Mouse (Mus musculus) cerebellum, postnatal 14 days (tissue): Measurements from ENCODE around the gene Efr3b.

Experiments
- DNase-seq, 2 experiments: peaks; one replicate each; pipeline ENCODE4 v3.0.0; 2021; ENCODE audit warnings: mixed read lengths in 2 of 2

Efr3b gene

GRCm38 (mm10) chr12:4036157-4036556, 2.6 kb downstream of the Efr3b start:
- DNase-seq: no peak

- no peak for DNase-seq
These were observed 9.7 kb downstream of the Efr3b start for GRCm38 (mm10) chr12:4029064-4029463.

- no peak for DNase-seq
These were observed 10.2 kb downstream of the Efr3b start for GRCm38 (mm10) chr12:4028516-4028915.

GRCm38 (mm10) chr12:4024356-4024755, 14.4 kb downstream of the Efr3b start:
- DNase-seq: no peak

- no peak for DNase-seq
These were observed 15.2 kb downstream of the Efr3b start for GRCm38 (mm10) chr12:4023501-4023900.

GRCm38 (mm10) chr12:4022845-4023244, 15.9 kb downstream of the Efr3b start:
- peak; percentile 68 to 69 for DNase-seq

- DNase-seq: no peak
These were observed 18.2 kb downstream of the Efr3b start for GRCm38 (mm10) chr12:4020505-4020904.

- peak in 1 of 2 experiments; percentile 59 for DNase-seq
These were observed 22.4 kb downstream of the Efr3b start for GRCm38 (mm10) chr12:4016321-4016720.

- no peak for DNase-seq
These were observed 23.0 kb downstream of the Efr3b start for GRCm38 (mm10) chr12:4015741-4016140.

GRCm38 (mm10) chr12:4015255-4015654, 23.5 kb downstream of the Efr3b start:
- no peak for DNase-seq

- no peak for DNase-seq
These were observed 27.0 kb downstream of the Efr3b start for GRCm38 (mm10) chr12:4011715-4012114.

- DNase-seq: no peak
These were observed 27.4 kb downstream of the Efr3b start for GRCm38 (mm10) chr12:4011301-4011700.

- DNase-seq: peak; percentile 88 to 91
These were observed 30.0 kb downstream of the Efr3b start for GRCm38 (mm10) chr12:4008731-4009130.

- DNase-seq: no peak
These were observed 30.9 kb downstream of the Efr3b start for GRCm38 (mm10) chr12:4007766-4008165.

- peak; percentile 83 for DNase-seq
These were observed 31.5 kb downstream of the Efr3b start for GRCm38 (mm10) chr12:4007181-4007580.

- peak; percentile 89 to 91 for DNase-seq
These were observed 32.6 kb downstream of the Efr3b start for GRCm38 (mm10) chr12:4006079-4006478.

- no peak for DNase-seq
These were observed 34.1 kb downstream of the Efr3b start for GRCm38 (mm10) chr12:4004648-4005047.

GRCm38 (mm10) chr12:4000406-4000805, 38.3 kb downstream of the Efr3b start:
- no peak for DNase-seq

GRCm38 (mm10) chr12:3996749-3997148, 42.0 kb downstream of the Efr3b start:
- DNase-seq: no peak

- no peak for DNase-seq
These were observed 47.7 kb downstream of the Efr3b start for GRCm38 (mm10) chr12:3991047-3991446.

- DNase-seq: no peak
These were observed 48.8 kb downstream of the Efr3b start for GRCm38 (mm10) chr12:3989943-3990342.

GRCm38 (mm10) chr12:3984446-3984845, 54.3 kb downstream of the Efr3b start:
- no peak for DNase-seq

GRCm38 (mm10) chr12:3983736-3984135, 55.0 kb downstream of the Efr3b start:
- peak; percentile 93 to 94 for DNase-seq

GRCm38 (mm10) chr12:3982257-3982656, 56.5 kb downstream of the Efr3b start:
- DNase-seq: peak; percentile 86 to 87

- peak; percentile 79 to 82 for DNase-seq
These were observed 57.2 kb downstream of the Efr3b start for GRCm38 (mm10) chr12:3981350-3982131.
